Mouse (Mus musculus) erythroid progenitor cell, adult 5-6 weeks (primary cell): ENCODE results near the gene Pdk2. TPM values are rescaled to one million over a fixed set of nuclear protein-coding genes. Genes with fewer than 3 reads are reported as not detected.

Experiments used
- ATAC-seq: replicated peaks from 2 replicates; pipeline ENCODE4 v1.8.0; 2016; ENCODE audit warnings: moderate number of reproducible peaks, mild to moderate bottlenecking, moderate TSS enrichment, inconsistent platforms; ENCODE audit not compliant: poor library complexity, low FRiP score, severe bottlenecking
- total RNA-seq, 2 experiments: library from RNA; stranded (forward) in 1 of 2; stranded (reverse) in 1 of 2; fragments of 150-400 nt in 1 of 2; fragments of 186-747, 209-891 nt in 1 of 2; gene quantifications; 2 replicates each; pipeline versions ENCODE4 v1.2.3 to v1.2.4; 2015 to 2017; ENCODE audit warnings: low replicate concordance in 2 of 2

Gene Pdk2
- 8.3 and 8.4 TPM in 2 replicates for total RNA-seq (2015; ENCODE audit: low replicate concordance)
- 2.3 and 3.2 TPM in 2 replicates for total RNA-seq (2017; ENCODE audit: low replicate concordance)

GRCm38 (mm10) chr11:95041139-95041609 lies at the start of gene Pdk2:
Pdk2 (minus strand) TSS chr11:95041354.
- ATAC-seq: peak; percentile 92

GRCm38 (mm10) chr11:95088857-95089779 lies 48.0 kb upstream of the Pdk2 start:
- no peak for ATAC-seq

- ATAC-seq: no peak
Observed at GRCm38 (mm10) chr11:95088286-95088685, 47.1 kb upstream of the Pdk2 start.

GRCm38 (mm10) chr11:95087301-95088228 lies 46.4 kb upstream of the Pdk2 start:
- ATAC-seq: no peak

- no peak for ATAC-seq
Observed at GRCm38 (mm10) chr11:95086229-95086628, 45.1 kb upstream of the Pdk2 start.

- no peak for ATAC-seq
Observed at GRCm38 (mm10) chr11:95085710-95086109, 44.6 kb upstream of the Pdk2 start.

GRCm38 (mm10) chr11:95084811-95085382 lies 43.7 kb upstream of the Pdk2 start:
- no peak for ATAC-seq

- no peak for ATAC-seq
Observed at GRCm38 (mm10) chr11:95084175-95084574, 43.0 kb upstream of the Pdk2 start.

GRCm38 (mm10) chr11:95082896-95083295 lies 41.7 kb upstream of the Pdk2 start:
- no peak for ATAC-seq

- no peak for ATAC-seq
Observed at GRCm38 (mm10) chr11:95080783-95081182, 39.6 kb upstream of the Pdk2 start.

GRCm38 (mm10) chr11:95079256-95079875 lies 38.2 kb upstream of the Pdk2 start:
- ATAC-seq: no peak

GRCm38 (mm10) chr11:95077956-95078355 lies 36.8 kb upstream of the Pdk2 start:
- ATAC-seq: no peak

- no peak for ATAC-seq
Observed at GRCm38 (mm10) chr11:95076536-95077111, 35.5 kb upstream of the Pdk2 start, which contains the start of gene Itga3. Itga3 (minus strand) TSS chr11:95076801.

- no peak for ATAC-seq
Observed at GRCm38 (mm10) chr11:95076041-95076535, 34.9 kb upstream of the Pdk2 start.

GRCm38 (mm10) chr11:95075197-95076040 lies 34.3 kb upstream of the Pdk2 start:
- ATAC-seq: no peak

GRCm38 (mm10) chr11:95074694-95075093 lies 33.5 kb upstream of the Pdk2 start:
- ATAC-seq: no peak

- no peak for ATAC-seq
Observed at GRCm38 (mm10) chr11:95073835-95074234, 32.7 kb upstream of the Pdk2 start.

- ATAC-seq: no peak
Observed at GRCm38 (mm10) chr11:95072804-95073203, 31.6 kb upstream of the Pdk2 start.
